Mouse (Mus musculus): Measurements from ENCODE around the gene Celf5. TPM values are rescaled to one million over a fixed set of nuclear protein-coding genes. Genes with fewer than 3 reads are reported as not detected.

The Celf5 gene
- total RNA-seq, 1 experiment from 2014 or later, result 0.60 TPM

- ATAC-seq (replicated peaks in 1 of 2; ENCODE audit: insufficient read depth in 1 of 2, low FRiP score in 2 of 2, low TSS enrichment in 1 of 2, low read depth in 1 of 2, poor library complexity in 2 of 2, severe bottlenecking in 2 of 2), result no peak
Measured at GRCm38 (mm10) chr10:81500032-81500431, 17.5 kb upstream of the Celf5 start, which contains the start of gene S1pr4. Gene S1pr4 (minus strand): TSS chr10:81500132.

GRCm38 (mm10) chr10:81499250-81499901 is 16.9 kb upstream of the Celf5 start:
- ATAC-seq (replicated peaks in 1 of 2; ENCODE audit: insufficient read depth in 1 of 2, low FRiP score in 2 of 2, low TSS enrichment in 1 of 2, low read depth in 1 of 2, poor library complexity in 2 of 2, severe bottlenecking in 2 of 2), result peak; percentile 25 to 36

GRCm38 (mm10) chr10:81498316-81499249 is 16.1 kb upstream of the Celf5 start:
- peak in 1 of 2 experiments; percentile 11; a peak in 1 of 4 replicates for ATAC-seq (replicated peaks in 1 of 2; ENCODE audit: insufficient read depth in 1 of 2, low FRiP score in 2 of 2, low TSS enrichment in 1 of 2, low read depth in 1 of 2, poor library complexity in 2 of 2, severe bottlenecking in 2 of 2)

GRCm38 (mm10) chr10:81497401-81498270 is 15.1 kb upstream of the Celf5 start:
- ATAC-seq (replicated peaks in 1 of 2; ENCODE audit: insufficient read depth in 1 of 2, low FRiP score in 2 of 2, low TSS enrichment in 1 of 2, low read depth in 1 of 2, poor library complexity in 2 of 2, severe bottlenecking in 2 of 2), result no peak

- no peak for ATAC-seq (replicated peaks in 1 of 2; ENCODE audit: insufficient read depth in 1 of 2, low FRiP score in 2 of 2, low TSS enrichment in 1 of 2, low read depth in 1 of 2, poor library complexity in 2 of 2, severe bottlenecking in 2 of 2)
Measured at GRCm38 (mm10) chr10:81496969-81497368, 14.5 kb upstream of the Celf5 start.

- peak; percentile 82 to 86 for ATAC-seq (replicated peaks in 1 of 2; ENCODE audit: insufficient read depth in 1 of 2, low FRiP score in 2 of 2, low TSS enrichment in 1 of 2, low read depth in 1 of 2, poor library complexity in 2 of 2, severe bottlenecking in 2 of 2)
Measured at GRCm38 (mm10) chr10:81496264-81496901, 13.9 kb upstream of the Celf5 start, which contains the start of gene Ncln. Gene Ncln (minus strand): TSS chr10:81496392.

GRCm38 (mm10) chr10:81495616-81496263 is 13.2 kb upstream of the Celf5 start:
- no peak for ATAC-seq (replicated peaks in 1 of 2; ENCODE audit: insufficient read depth in 1 of 2, low FRiP score in 2 of 2, low TSS enrichment in 1 of 2, low read depth in 1 of 2, poor library complexity in 2 of 2, severe bottlenecking in 2 of 2)

- no peak for ATAC-seq (replicated peaks in 1 of 2; ENCODE audit: insufficient read depth in 1 of 2, low FRiP score in 2 of 2, low TSS enrichment in 1 of 2, low read depth in 1 of 2, poor library complexity in 2 of 2, severe bottlenecking in 2 of 2)
Measured at GRCm38 (mm10) chr10:81495151-81495550, 12.6 kb upstream of the Celf5 start.

GRCm38 (mm10) chr10:81494260-81495041 is 11.9 kb upstream of the Celf5 start:
- ATAC-seq (replicated peaks in 1 of 2; ENCODE audit: insufficient read depth in 1 of 2, low FRiP score in 2 of 2, low TSS enrichment in 1 of 2, low read depth in 1 of 2, poor library complexity in 2 of 2, severe bottlenecking in 2 of 2), result no peak; a peak in 1 of 4 replicates

GRCm38 (mm10) chr10:81493601-81494220 is 11.2 kb upstream of the Celf5 start:
- no peak for ATAC-seq (replicated peaks in 1 of 2; ENCODE audit: insufficient read depth in 1 of 2, low FRiP score in 2 of 2, low TSS enrichment in 1 of 2, low read depth in 1 of 2, poor library complexity in 2 of 2, severe bottlenecking in 2 of 2)

GRCm38 (mm10) chr10:81492606-81493240 is 10.2 kb upstream of the Celf5 start:
- no peak for ATAC-seq (replicated peaks in 1 of 2; ENCODE audit: insufficient read depth in 1 of 2, low FRiP score in 2 of 2, low TSS enrichment in 1 of 2, low read depth in 1 of 2, poor library complexity in 2 of 2, severe bottlenecking in 2 of 2)

- no peak for ATAC-seq (replicated peaks in 1 of 2; ENCODE audit: insufficient read depth in 1 of 2, low FRiP score in 2 of 2, low TSS enrichment in 1 of 2, low read depth in 1 of 2, poor library complexity in 2 of 2, severe bottlenecking in 2 of 2)
Measured at GRCm38 (mm10) chr10:81491018-81491417, 8.5 kb upstream of the Celf5 start.

- ATAC-seq (replicated peaks in 1 of 2; ENCODE audit: insufficient read depth in 1 of 2, low FRiP score in 2 of 2, low TSS enrichment in 1 of 2, low read depth in 1 of 2, poor library complexity in 2 of 2, severe bottlenecking in 2 of 2), result no peak
Measured at GRCm38 (mm10) chr10:81489941-81490340, 7.4 kb upstream of the Celf5 start.

GRCm38 (mm10) chr10:81488081-81488480 is 5.6 kb upstream of the Celf5 start:
- ATAC-seq (replicated peaks in 1 of 2; ENCODE audit: insufficient read depth in 1 of 2, low FRiP score in 2 of 2, low TSS enrichment in 1 of 2, low read depth in 1 of 2, poor library complexity in 2 of 2, severe bottlenecking in 2 of 2), result no peak

- no peak for ATAC-seq (replicated peaks in 1 of 2; ENCODE audit: insufficient read depth in 1 of 2, low FRiP score in 2 of 2, low TSS enrichment in 1 of 2, low read depth in 1 of 2, poor library complexity in 2 of 2, severe bottlenecking in 2 of 2)
Measured at GRCm38 (mm10) chr10:81486496-81486895, 4.0 kb upstream of the Celf5 start.

Data from hematopoietic stem cell, adult 5-6 weeks (primary cell).